Mouse (Mus musculus): Measurements from ENCODE around the gene Npm1.
A peak's percentile ranks its signal among the peaks of the same experiment; 100 is the strongest.

Gene Npm1

DNA sequence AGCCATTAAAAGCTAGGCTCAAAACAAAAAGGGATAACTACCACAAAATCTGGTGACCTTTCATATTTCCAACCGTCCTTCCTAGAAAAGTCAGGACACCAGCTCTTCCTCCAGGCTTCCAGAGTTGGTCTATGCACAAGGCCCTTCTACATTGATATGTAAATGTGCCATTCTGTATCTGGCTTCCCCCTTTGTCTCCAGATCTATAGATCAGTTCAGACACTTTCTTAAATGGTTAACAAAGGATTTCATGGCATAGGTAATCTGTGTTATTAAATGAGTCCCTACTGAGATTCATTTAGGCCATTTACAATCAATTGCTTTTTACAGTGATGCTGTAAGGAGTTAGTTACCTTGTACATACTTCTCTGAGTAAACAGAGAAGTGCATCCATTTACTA, 16.8 kb upstream of the Npm1 start:
- no peak for DNase-seq (ENCODE audit: low spot score)

DNA sequence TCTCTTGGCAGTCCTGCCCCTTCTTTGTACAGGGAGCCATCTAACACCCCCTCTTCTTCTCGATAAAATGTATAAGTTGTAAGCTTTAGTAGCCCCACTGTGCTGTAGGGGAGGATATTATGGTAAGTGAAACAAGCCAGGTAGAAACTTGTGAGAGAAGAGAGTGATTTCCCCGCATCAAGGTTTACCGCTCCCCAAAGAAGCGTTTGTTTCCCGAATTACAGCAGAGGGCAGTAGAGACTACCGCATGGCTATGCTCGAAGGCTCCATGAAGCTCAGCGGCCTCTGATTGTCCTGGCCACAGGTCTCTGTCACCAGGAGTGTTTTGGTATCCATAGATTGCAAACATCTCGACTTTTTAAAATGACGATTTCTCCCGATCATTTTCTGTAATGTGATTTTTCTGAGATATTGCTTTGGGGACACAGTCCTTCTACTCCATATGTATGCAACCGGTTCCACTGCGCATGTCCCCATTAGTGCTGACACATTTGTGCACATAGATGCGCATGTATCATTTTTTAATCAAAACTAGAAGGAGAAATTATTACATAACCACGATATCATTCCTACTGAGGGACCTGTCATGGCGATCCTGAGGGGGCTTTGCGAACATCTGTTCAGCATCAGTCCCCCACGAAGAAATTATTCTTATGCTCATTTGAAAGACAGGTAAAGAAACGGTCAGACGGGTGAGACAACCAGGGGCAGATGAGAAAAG, 13.7 kb upstream of the Npm1 start:
- no peak for DNase-seq (ENCODE audit: low spot score)

DNA sequence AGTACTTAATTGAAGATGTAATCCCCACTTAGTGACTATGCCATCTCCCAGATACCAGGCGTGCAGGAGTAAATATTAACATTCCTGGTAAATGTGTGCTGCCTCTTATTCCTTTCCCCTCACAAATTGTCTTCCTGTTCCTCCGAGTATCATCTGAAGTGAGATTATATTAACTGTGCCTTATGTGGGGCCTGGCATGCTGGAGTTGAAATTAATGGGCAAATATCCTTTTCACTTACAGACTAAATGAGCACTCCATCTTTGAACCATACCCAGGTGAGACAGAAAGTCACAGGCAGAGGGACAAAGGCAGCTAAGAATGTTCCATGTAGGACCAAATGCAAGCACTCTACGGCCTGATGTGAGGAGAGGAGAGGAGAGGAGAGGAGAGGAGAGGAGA, 12.8 kb upstream of the Npm1 start:
- no peak for DNase-seq (ENCODE audit: low spot score)

DNA sequence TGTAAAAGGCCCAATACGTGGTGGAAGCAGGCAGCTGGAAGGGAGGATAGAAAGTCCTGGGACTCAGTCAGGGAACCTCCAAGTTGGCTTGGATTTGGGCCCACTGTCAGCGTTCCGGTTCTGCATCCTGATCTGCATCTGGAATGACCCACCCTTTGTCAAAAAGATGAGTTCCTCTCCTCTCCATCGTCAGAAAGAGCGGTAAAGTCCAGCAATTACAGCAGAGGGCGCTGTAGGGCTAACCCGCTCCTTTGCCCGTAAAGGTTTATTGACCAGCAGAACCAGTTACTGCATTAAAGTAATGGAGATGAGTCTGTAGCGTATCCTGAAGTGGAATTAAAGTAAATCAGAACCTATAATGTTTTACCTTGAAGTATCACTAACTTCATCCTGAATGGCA, 7.5 kb upstream of the Npm1 start:
- no peak for DNase-seq (ENCODE audit: low spot score)

DNA sequence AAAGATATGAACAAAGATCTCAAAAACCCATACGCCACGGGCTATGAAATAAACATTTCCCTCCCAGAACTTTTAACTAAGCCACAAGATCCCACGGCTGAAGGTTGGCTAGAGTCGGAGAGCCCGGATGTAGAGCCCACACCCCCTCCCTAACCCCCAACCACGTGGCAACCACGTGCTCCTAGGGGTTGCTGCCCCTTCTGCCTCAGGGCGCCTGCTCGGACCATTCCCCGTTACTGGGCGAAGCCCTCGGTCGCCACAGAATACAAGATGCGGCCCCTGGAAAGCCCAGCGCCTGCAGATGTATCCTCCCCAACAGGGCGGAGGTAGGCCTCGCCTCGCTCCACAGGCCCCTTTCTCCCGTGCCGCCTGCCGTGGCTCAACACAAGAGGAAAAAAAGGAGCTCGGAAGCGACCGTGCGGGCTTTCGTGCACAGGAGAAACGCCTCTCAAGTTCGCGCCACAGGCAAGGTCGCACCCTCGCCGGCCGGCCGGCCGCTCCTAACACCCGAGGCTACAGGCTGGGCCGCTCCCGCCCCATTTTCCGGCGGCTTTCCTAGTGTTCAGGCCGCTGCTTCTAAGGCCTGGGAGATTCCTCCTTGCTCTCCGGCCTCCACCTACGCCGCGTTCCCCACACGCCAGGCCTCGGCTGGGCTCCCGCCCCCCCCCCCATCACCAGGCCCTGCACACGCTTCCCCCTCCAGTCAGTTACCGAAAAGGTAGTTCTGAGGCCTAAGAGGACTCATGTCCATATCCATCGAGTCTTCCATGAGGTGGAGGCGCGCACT, 602 bp downstream of the Npm1 start:
- peak; percentile 80 for DNase-seq (ENCODE audit: low spot score)

DNA sequence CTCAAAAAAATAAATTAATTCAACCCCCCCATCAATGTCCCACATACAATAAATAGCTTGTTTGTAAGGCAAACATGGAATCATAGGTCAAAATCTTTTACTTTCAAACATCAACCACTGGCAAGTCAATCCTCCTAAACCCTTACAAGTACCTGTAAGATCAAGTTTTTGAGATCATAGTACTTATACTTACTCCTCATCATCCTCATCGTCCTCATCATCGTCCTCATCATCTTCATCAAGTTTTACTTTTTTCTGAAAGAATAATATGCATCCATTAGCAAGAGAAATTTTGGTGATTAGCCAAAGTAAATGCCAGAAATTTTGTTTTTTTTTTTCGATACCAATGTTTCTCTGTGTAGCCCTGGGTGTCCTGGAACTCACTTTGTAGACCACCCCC, 3.3 kb downstream of the Npm1 start:
- DNase-seq (ENCODE audit: low spot score): no peak

DNA sequence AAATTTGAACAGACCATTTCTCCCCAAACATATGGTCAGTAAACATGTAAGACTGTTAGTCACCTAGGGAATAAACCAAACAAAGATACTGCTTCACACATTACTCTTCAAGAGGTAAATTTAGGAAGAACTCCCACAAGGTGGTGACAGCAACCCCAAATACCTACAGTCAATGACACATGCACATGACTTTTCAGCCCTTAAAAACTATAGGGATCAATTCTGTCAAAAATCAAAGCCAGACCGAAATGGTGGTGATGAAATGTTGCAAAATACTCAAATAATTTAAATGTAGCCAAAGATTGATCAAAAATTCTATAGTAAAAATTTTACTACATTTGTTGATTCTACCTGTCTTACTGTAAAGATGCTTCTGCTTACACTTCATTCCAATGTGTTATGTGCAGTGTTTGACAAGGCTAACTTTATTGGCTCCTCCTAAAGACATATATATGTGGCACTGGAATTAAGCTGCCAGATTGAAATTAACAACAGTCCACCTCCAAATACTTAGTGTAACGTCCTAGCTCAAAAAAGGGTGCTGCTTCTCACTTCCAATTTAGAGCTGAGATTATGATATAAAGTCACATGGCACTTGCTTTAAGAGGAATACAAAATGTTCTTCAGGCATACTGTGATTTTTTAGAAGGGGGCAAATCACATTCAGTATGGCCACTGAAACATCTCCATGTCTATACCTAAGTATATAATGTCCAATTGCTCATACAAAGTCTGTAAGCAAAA, 5.4 kb downstream of the Npm1 start:
- no peak for DNase-seq (ENCODE audit: low spot score)

DNA sequence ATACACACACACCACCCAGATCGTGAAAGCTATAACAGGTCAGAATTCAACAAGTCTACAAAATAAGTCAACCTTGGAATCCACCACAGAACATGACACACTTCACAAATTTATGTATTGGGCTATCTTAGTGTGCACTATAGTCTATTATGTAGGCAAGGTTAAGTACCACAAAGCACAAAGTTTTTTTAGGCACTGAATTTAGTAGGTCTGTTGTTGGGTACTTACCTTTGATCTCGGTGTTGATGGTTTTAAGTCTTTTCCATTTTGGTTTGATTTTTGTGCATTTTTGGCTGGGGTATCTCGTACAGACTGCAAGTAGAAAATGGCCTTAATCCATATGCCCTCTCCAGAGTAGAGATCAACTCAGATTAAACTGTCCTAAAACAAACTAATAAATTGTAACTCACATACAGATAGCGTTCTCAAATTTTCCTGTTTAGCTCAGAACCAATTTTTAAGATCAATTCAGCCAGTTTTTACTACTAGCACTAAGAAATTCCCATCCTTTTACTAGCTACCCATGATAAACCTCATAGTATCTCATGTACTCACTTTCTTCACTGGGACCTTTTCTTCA, 6.5 kb downstream of the Npm1 start:
- no peak for DNase-seq (ENCODE audit: low spot score)

DNA sequence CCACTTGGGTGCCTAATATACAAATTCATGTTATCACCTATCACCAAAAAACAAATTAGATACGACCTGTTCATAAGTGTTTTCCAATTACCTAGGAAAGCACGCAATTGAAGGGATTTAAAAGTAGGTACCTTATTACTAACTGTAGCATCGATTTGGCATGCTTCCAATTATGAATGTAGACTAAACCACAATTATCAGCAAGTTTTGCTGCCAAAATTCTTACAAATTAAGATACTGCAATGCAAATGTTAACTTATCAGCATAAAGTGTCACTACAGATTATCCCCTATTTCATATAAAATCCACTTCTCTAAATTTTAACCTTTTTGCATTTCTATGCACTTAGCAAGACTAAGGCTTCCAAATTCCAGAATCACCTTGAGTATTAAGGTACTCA, 8.5 kb downstream of the Npm1 start:
- DNase-seq (ENCODE audit: low spot score): no peak

DNA sequence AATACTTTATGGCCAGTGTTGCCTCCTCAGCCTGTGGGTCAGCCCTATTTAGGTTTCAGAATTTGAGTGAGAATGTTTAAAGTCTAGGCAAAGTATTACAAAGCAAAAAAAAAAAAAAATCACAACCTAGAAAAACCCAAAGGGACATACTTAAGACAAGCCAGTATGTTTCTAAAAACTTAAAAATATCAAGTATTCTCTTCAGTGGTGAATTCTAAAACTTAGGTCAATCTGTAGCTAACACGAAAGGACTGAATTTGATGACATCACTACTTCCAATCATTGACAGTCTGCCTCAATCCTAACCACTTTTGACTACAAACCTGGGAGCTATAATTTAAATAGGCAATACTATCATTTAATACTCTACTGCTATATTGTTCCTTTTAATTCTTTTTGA, 10.0 kb downstream of the Npm1 start:
- no peak for DNase-seq (ENCODE audit: low spot score)

DNA sequence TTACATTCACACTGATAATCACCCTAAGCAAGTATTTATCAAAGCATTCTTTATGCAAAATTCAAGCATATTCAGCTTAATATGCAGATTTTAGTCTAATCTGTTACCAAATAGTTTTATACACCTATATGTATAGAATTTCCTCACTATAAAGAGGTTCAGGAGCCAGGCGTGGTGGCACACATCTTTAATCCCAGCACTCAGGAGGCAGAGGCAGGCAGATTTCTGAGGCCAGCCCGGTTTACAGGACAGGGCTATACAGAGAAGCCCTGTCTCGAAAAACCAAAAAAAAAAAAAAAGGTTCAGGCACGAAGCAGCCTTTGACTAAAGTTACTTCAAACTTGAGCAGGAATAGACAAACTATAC, 11.2 kb downstream of the Npm1 start:
- no peak for DNase-seq (ENCODE audit: low spot score)

DNA sequence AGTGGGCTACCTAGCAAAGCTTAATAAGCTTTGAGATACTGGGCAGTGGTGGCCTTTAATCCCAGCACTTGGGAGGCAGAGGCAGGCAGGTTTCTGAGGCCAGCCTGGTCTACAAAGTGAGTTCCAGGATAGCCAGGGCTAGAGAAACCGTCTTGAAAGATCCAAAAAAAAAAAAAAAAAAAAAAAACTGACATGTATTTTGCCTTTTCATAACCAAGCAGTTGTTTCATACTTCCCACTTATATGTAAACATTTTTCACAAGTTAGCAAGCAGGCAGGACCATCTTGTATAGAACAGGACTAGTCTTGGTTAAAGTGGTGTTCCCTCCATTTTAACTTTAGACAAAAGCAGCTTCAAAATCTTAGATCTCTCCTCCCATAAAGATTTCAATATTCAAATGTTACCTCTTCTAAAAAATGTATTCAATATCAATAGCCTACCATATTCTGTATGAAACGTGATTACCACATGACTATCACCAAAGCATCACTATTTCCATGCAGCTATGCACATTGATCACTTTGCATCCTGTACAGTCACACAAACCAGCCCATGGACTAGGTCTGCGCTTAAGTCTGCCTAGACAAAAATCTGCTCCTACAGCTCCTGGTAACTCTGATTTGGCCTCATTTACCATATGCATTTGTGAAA, 11.8 kb downstream of the Npm1 start:
- no peak for DNase-seq (ENCODE audit: low spot score)

DNA sequence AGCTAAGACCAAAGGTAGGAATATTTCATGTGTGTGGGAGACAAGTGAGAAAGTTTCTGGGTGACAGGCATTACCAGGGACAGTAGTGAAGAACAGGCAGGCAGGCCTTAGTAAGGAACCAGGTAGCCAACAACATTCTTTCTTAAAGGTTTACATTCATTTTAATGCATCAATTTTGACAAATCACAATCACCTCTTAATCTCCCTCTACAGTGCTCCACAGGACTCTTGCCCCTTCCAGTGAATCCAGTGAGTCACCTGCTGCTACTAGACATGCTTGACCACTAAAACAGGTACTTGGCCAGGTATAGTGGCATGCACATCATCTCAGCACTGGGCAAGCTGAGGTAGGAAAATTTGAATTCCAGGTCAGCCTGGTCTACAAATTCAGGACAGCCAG, 12.6 kb downstream of the Npm1 start:
- DNase-seq (ENCODE audit: low spot score): no peak

DNA sequence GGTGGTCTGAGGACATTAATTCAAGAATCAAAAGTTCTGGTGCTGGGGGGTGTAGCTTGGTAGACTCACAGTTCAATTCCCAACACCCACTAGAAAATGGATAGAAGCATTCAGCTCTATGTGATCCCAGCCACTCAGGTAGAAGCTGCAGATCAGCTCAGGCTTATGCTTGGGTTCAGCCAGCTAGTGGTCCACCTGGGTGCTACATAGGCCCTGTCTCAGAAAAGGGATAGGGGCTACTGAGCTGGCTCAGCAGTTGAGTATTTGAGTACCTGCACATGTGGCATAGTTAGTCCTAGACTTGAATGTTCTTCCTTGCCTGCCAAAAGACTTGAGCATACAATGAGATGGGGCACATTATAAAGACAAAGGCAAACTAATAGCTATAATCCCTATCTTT, 13.6 kb downstream of the Npm1 start:
- peak; percentile 23 for DNase-seq (ENCODE audit: low spot score)

DNA sequence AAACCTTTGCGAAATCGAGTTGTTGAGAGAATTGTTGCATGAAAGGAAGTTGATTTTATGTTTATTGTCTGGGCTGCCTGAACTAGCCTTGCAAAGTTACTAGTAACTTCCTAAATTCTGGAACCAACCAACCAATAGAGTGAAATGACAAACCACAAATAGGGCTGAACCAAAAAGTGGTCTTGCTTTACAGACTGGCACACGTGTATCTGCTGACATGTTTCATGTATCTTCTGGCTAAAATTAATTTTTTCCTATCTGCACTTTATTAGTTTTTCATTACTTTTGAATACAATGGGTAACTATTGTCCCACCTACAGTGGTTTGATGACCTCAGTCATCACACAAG, 13.9 kb downstream of the Npm1 start:
- no peak for DNase-seq (ENCODE audit: low spot score)

DNA sequence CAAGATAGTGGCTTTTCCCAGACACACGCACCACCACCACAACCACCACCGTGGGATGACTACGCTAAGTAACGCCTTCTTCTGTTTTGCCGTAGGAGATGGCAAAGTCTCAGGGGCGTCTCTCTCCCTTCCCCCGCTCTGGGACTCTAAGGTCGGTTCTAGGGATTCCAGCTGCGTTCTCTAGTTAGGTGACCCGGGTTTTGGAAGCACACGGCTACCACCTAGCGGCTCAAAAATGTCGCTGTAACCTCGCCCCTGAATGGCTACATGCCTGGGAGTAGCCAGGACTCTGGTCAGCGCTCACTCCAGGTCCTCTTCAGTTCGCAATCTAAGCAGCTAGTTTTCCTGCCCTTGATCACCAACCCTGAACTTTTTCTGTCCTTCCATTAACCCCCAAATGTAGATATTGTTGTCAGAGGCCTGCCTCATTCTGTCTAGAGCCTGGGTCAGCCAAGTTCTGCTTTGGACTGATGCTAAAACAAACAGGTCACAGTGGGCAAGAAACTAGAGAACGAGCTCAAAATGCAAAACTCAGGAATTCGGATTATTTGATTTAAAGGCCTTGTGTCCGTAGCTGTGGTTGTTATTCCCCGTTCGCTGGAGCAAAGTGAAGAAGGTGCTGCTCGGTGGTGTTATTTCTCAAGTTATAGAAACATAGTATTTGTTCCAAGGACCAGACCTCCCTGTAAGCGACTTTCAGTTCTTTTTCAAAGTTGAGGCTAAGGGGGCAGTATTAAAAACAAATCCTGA, 14.5 kb downstream of the Npm1 start:
- DNase-seq (ENCODE audit: low spot score): peak; percentile 81

DNA sequence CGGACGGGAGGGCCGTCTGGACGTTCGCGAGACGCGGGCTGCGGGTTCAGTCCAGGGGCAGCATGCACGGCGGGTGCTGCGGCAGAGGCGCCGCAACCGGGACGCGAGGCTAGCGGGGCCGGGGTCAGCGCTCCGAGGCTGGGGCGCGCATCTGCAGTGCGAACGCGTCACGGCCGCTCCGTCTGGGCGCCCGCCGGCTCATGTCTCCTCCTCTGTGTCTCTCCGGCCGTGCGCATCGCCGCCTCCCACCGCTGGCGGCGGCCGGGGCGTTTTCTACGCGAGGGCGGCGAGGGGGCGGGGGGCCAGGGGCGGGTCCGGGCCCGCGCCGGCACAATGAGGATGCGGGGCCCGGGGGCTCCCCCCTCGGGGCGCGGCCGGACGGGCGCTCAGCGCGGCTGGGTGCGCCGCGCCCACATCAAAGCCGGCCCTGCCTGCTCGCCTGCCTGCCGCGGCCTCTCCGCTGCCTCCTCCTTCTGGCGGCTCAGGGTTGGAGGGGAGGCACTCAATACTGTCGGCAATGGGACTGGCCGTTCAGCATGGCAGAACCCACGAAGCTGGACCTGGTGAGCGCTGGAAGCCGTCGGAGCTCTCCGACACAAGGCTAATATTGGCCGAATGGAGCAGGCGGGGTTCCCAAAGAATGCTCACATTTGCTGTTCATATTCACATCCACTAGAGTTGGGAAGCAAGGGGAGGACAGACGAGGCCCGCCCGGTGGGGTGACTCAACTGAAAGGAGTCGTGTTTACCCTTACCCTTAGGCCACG, 15.3 kb downstream of the Npm1 start:
- DNase-seq (ENCODE audit: low spot score): peak; percentile 63

DNA sequence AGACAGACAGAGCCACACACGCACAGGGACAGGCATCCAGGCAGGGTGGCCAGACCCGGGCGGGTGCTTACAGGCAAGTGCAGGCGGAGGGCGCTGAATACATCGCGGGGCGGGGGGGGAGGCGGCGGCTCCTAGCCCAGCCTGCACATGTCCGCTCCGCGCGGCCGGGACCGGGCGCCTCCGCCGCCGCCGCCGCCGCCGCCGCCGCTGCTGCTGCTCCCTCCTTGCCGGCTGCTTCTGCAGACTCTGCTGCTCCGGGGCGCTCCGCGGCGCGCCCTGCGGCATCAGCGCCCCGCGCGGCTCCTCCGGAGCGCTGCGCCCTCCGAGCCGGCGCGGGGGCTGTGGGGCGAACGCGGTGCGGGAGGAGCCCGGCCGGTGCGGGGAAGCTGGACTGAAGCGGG, 15.8 kb downstream of the Npm1 start, which contains the start of gene Fgf18:
Gene Fgf18 (minus strand): TSS at position 230 of the 401 bp plus-strand sequence.
- DNase-seq (ENCODE audit: low spot score): peak; percentile 33

DNA sequence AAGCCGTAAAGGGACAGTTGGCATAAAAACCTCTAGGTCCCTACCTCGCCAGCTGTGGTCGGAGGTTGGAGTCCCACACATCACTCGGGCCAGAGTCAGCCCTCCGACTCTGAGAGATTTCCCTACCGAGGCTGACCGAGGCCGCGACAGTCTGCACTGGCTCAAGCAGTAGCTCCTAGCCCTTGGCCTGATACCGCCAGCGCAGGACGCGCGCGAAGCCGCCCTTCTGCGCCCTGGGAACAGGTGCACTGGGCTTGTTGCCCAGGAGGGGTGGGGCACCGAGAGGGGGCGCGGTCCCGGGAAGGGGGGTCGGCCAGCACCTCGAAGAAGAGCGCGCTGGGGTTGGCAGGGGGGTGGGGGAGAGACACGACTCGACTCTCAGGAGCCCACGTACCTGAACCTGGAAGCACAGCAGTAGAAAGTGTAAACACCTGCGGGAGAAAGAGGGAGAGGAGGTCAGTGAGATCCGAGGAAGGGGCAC, 16.3 kb downstream of the Npm1 start:
- no peak for DNase-seq (ENCODE audit: low spot score)

DNA sequence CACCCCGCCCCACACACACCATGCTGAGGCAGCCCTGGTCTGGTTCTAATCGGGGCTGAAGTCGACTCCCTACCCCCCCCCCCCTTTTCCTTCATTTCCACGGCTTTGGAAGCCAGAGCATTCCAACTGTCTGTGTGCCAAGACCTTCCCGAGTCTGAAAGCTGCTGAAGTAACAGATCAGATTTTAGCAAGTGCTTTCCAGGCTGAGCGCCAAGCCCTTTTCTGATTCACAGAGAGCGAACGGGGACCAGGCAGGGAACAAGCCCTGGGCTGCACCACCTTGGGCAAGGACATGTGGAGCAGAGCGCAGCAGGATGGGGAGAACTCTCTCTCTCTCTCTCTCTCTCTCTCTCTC, 16.9 kb downstream of the Npm1 start:
- DNase-seq (ENCODE audit: low spot score): no peak
